Mouse (Mus musculus): ENCODE measurements at regions not wholly inside any gene's neighbourhood (a gene's known extent, or its start where the extent isn't known, plus 50 kb on each side); places are given as distances from the start of the nearest gene placed in this dataset.
A peak's percentile ranks its signal among the peaks of the same experiment; 100 is the strongest.

DNA sequence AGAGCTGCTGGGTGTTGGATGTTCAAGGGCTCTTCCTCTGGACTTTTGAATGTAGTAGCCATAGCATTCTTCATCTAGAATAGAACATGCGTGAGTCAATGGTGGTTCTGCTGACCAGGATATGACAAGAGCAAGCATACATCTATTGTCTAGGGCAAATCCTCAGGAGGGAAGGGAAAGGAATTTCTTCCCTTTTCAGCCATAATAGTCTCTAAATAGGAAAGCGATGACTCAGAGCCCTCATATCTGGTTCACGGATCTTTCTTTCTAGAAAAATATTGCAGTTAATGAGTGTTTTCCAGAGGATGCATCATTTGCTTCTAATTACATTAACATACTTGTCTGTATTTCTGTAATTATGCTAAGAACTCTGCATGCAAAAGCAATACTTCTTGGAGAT lies 615.9 kb downstream of the Utrn start:
- Histone ChIP-seq H3K27me3 (ENCODE audit: control insufficient read depth in 1 of 2, insufficient read depth in 2 of 2, low read length in 2 of 2) (no peaks in the 10 kb centered on the region; a peak in 1 of 4 replicates), H3K9ac (ENCODE audit: control insufficient read depth, low read depth, low read length, poor library complexity, severe bottlenecking) (no peak overlapping the region), H3K4me1 (ENCODE audit: control insufficient read depth in 1 of 2, insufficient read depth in 2 of 2, low read length in 2 of 2) (no peaks in the 10 kb centered on the region), H3K4me3 (ENCODE audit: control insufficient read depth in 1 of 2, insufficient read depth in 1 of 2, low read depth in 2 of 2, low read length in 2 of 2) (no peak overlapping the region), H3K27ac (ENCODE audit: control insufficient read depth, low read depth, low read length) (no peak overlapping the region), H3K9me3 (replicated peaks; ENCODE audit: insufficient read depth, low read length) (no peaks in the 10 kb centered on the region), H3K36me3 (ENCODE audit: control insufficient read depth in 1 of 2, insufficient read depth in 2 of 2, low read length in 2 of 2) (no peaks in the 10 kb centered on the region), H3K79me2 (ENCODE audit: control insufficient read depth, insufficient read depth, low read length, poor library complexity) (no peaks in the 10 kb centered on the region)
- no peak for TF ChIP-seq USF1 (IDR thresholded peaks at IDR 0.05; ENCODE audit: low read depth, low read length)
- no peak for TF ChIP-seq RAD21 (IDR thresholded peaks at IDR 0.05; ENCODE audit: low read depth, low read length)
- no peak for TF ChIP-seq POLR2AphosphoS5 (IDR thresholded peaks at IDR 0.05; ENCODE audit: borderline replicate concordance, low read depth, low read length)
- no peak for TF ChIP-seq SIN3A (IDR thresholded peaks at IDR 0.05; ENCODE audit: low read length)
- DNase-seq (ENCODE audit: low read depth, low spot score): no peak

- Histone ChIP-seq H3K9me3 (replicated peaks; ENCODE audit: insufficient read depth, low read length) (no peaks in the 10 kb centered on the region), H3K27ac (ENCODE audit: control insufficient read depth, low read depth, low read length) (no peak overlapping the region)
- TF ChIP-seq MAZ (IDR thresholded peaks at IDR 0.05; ENCODE audit: low read depth, low read length): no peak
- no peak for TF ChIP-seq ZMIZ1 (IDR thresholded peaks at IDR 0.05; ENCODE audit: low read depth, low read length)
- TF ChIP-seq SIN3A (IDR thresholded peaks at IDR 0.05; ENCODE audit: low read length): no peak
- no peak for TF ChIP-seq CHD1 (IDR thresholded peaks at IDR 0.05; ENCODE audit: low read depth, low read length)
- no peak for TF ChIP-seq HCFC1 (IDR thresholded peaks at IDR 0.05; ENCODE audit: low read depth, low read length)
- TF ChIP-seq ZNF384 (IDR thresholded peaks at IDR 0.05; ENCODE audit: low read depth, low read length): no peak
- TF ChIP-seq MXI1 (IDR thresholded peaks at IDR 0.05; ENCODE audit: low read depth, low read length): no peak
- no peak for TF ChIP-seq ZKSCAN1 (IDR thresholded peaks at IDR 0.05; ENCODE audit: low read depth, low read length)
- no peak for TF ChIP-seq POLR2AphosphoS5 (IDR thresholded peaks at IDR 0.05; ENCODE audit: borderline replicate concordance, low read depth, low read length)
- no peak for TF ChIP-seq USF1 (IDR thresholded peaks at IDR 0.05; ENCODE audit: low read depth, low read length)
- TF ChIP-seq CHD2 (IDR thresholded peaks at IDR 0.05; ENCODE audit: low read length): no peak
- no peak for TF ChIP-seq CTCF (IDR thresholded peaks at IDR 0.05 in 2 of 3, conservative IDR thresholded peaks at IDR 0.05 in 1 of 3; ENCODE audit: control insufficient read depth in 1 of 3, insufficient read depth in 1 of 3, low read depth in 2 of 3, low read length in 3 of 3, poor library complexity in 1 of 3, severe bottlenecking in 1 of 3)
- TF ChIP-seq RCOR1 (IDR thresholded peaks at IDR 0.05; ENCODE audit: low read depth, low read length): no peak
- TF ChIP-seq KAT2A (conservative IDR thresholded peaks at IDR 0.05; ENCODE audit: low read depth, low read length): no peak
Observed at GRCm38 (mm10) chr10:12285679-12286078, 583.5 kb downstream of the Utrn start.

DNA sequence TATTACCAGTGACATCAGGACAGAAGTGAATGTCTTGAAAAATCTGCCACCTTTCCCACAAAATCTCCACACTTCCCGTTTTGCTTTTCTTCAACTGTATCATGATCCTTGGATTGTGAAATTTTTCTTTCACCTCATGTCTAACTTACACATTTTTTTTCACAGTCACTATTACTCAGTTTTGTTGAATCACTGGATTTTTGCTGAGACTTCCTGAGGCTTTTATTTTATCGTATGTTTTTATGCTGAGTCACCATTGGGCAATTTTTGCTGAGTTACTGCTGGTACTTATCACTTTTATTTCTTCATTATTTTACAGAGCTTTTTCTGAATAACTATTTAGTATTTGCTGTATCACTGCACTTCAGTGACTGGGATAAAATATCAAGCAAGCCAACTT lies 570.3 kb downstream of the Utrn start:
- TF ChIP-seq SMC3 (IDR thresholded peaks at IDR 0.05; ENCODE audit: low read depth, low read length): no peak
- peak; percentile 50; the same call in 1 of the 2 replicates for TF ChIP-seq MAFK (IDR thresholded peaks at IDR 0.05; ENCODE audit: borderline replicate concordance, low read depth, low read length)
- Histone ChIP-seq H3K27ac (ENCODE audit: control insufficient read depth, low read depth, low read length) (no peak overlapping the region), H3K9me3 (replicated peaks; ENCODE audit: insufficient read depth, low read length) (no peaks in the 10 kb centered on the region), H3K36me3 (ENCODE audit: control insufficient read depth in 1 of 2, insufficient read depth in 2 of 2, low read length in 2 of 2) (no peaks in the 10 kb centered on the region; a peak in 1 of 4 replicates), H3K4me3 (ENCODE audit: control insufficient read depth in 1 of 2, insufficient read depth in 1 of 2, low read depth in 2 of 2, low read length in 2 of 2) (no peak overlapping the region), H3K4me1 (ENCODE audit: control insufficient read depth in 1 of 2, insufficient read depth in 2 of 2, low read length in 2 of 2) (no peaks in the 10 kb centered on the region), H3K79me2 (ENCODE audit: control insufficient read depth, insufficient read depth, low read length, poor library complexity) (no peaks in the 10 kb centered on the region), H3K9ac (ENCODE audit: control insufficient read depth, low read depth, low read length, poor library complexity, severe bottlenecking) (no peak overlapping the region), H3K27me3 (ENCODE audit: control insufficient read depth in 1 of 2, insufficient read depth in 2 of 2, low read length in 2 of 2) (no peaks in the 10 kb centered on the region)
- DNase-seq (ENCODE audit: low read depth, low spot score): peak; percentile 35

More at GRCm38 (mm10) chr10:12285679-12286078, 583.5 kb downstream of the Utrn start:
- Histone ChIP-seq H3K9ac (ENCODE audit: control insufficient read depth, low read depth, low read length, poor library complexity, severe bottlenecking) (no peak overlapping the region), H3K27me3 (ENCODE audit: control insufficient read depth in 1 of 2, insufficient read depth in 2 of 2, low read length in 2 of 2) (no peaks in the 10 kb centered on the region), H3K4me1 (ENCODE audit: control insufficient read depth in 1 of 2, insufficient read depth in 2 of 2, low read length in 2 of 2) (no peaks in the 10 kb centered on the region), H3K4me3 (ENCODE audit: control insufficient read depth in 1 of 2, insufficient read depth in 1 of 2, low read depth in 2 of 2, low read length in 2 of 2) (no peak overlapping the region), H3K79me2 (ENCODE audit: control insufficient read depth, insufficient read depth, low read length, poor library complexity) (no peaks in the 10 kb centered on the region), H3K36me3 (ENCODE audit: control insufficient read depth in 1 of 2, insufficient read depth in 2 of 2, low read length in 2 of 2) (no peaks in the 10 kb centered on the region)
- no peak for DNase-seq (ENCODE audit: low read depth, low spot score)

All from MEL (cell line).